Mouse (Mus musculus) gastrocnemius, postnatal 10 days (tissue): ENCODE data around the gene Rasgef1c. TPM values are rescaled to one million over a fixed set of nuclear protein-coding genes. Genes with fewer than 3 reads are reported as not detected.

Source experiments
- DNase-seq: peaks from one replicate; pipeline ENCODE4 v3.0.0; 2021; ENCODE audit warnings: mixed read lengths
- total RNA-seq, 2 experiments: library from RNA; stranded (reverse); gene quantifications; 2 replicates each; pipeline ENCODE4 v1.2.3; 2021

The Rasgef1c gene
- total RNA-seq, 2 experiments from 2014 or later, result 1.5 to 1.7 TPM

DNA sequence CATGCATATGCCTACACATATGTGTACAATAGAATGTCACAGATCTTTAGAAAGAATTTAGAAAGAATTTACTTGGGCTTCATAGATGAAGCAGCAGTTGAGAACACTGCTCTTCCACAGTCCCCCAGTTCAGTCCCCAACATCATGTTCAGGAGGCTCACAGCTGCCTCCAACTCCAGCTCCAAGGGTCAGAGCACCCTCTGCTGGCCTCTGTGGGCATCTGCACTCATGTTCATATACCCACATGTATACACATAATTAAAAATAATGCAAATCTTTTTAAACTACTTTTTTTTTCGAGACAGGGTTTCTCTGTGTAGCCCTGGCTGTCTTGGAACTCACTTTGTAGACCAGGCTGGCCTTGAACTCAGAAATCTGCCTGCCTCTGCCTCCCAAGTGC lies 73.0 kb downstream of the Rasgef1c start:
- no peak for DNase-seq

DNA sequence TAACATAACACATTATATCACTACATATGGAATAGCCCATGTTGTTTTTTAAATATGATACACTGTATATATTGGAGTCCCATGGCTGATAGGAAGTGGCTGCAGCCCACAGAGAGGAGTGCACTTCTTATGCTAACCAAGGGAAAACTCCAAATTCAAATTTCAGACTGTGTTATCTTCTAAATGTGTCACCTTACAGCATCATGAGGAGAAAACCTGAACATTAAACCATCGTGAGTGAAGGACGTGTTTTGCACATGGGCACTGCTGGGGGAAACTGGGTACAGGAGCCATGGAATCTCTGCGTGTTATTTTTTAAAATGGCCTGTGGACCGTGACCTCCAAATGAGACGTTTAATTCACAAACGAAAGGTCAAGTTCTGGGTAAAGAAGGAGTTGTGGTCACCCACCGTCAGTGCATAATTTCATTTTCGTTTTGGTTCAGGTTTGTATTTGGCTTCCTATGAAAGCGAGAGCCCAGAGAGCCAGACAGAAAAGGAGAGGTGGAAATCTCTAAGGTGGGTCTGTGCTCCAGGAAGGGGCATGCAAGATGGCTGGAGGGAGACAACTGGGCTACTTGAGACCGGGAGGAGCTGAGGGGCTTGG lies 76.4 kb downstream of the Rasgef1c start:
- DNase-seq, result no peak

DNA sequence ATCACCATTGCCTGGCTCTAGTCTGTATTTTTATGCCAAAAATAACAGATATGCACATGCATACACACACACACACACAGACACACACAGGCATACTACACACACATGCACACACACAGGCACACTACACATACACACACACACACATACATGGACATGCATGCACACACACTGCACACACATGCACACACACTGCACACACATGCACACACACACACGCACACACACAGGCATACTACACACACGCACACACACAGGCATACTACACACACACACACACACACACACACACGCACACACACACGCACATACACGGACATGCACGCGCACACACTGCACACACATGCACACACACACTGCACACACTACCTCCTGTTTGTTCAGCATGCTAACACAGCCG lies 77.3 kb downstream of the Rasgef1c start:
- no peak for DNase-seq

- no peak for DNase-seq
These were observed 79.1 kb downstream of the Rasgef1c start for GRCm38 (mm10) chr11:49980681-49981235.

- no peak for DNase-seq
These were observed 79.8 kb downstream of the Rasgef1c start for GRCm38 (mm10) chr11:49981321-49981963.

- no peak for DNase-seq
These were observed 80.5 kb downstream of the Rasgef1c start for GRCm38 (mm10) chr11:49982094-49982493.

GRCm38 (mm10) chr11:49982881-49983280 lies 81.2 kb downstream of the Rasgef1c start:
- DNase-seq, result no peak

- DNase-seq, result no peak
These were observed 82.4 kb downstream of the Rasgef1c start for GRCm38 (mm10) chr11:49983875-49984552.

DNA sequence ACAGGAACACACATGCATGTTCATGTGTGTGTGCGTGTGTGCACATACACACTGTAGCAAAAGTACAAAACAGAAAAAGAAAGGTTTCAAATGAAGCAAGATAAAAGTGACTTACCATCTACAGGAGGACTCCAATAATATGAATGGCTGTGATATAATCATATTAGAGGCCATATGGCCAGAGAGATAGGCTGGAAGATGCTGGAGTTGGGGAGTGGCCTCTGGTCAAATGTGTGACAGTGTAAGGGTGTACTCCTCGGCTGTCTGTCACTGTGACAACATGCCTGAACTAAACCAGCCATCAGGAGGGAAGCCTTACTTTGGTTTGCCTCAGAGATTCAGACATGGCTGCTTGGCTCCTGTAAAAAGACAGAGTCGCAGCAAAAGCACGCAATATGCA lies 83.4 kb downstream of the Rasgef1c start:
- DNase-seq, result no peak

GRCm38 (mm10) chr11:49986277-49987036 lies 84.8 kb downstream of the Rasgef1c start:
- DNase-seq, result peak; percentile 69

- no peak for DNase-seq
These were observed 92.9 kb downstream of the Rasgef1c start for GRCm38 (mm10) chr11:49994536-49994935.

GRCm38 (mm10) chr11:49996398-49996797 lies 94.8 kb downstream of the Rasgef1c start:
- no peak for DNase-seq

GRCm38 (mm10) chr11:49997321-49997720 lies 95.7 kb downstream of the Rasgef1c start:
- no peak for DNase-seq

GRCm38 (mm10) chr11:50002853-50003252 lies 101.2 kb downstream of the Rasgef1c start:
- DNase-seq, result no peak

DNA sequence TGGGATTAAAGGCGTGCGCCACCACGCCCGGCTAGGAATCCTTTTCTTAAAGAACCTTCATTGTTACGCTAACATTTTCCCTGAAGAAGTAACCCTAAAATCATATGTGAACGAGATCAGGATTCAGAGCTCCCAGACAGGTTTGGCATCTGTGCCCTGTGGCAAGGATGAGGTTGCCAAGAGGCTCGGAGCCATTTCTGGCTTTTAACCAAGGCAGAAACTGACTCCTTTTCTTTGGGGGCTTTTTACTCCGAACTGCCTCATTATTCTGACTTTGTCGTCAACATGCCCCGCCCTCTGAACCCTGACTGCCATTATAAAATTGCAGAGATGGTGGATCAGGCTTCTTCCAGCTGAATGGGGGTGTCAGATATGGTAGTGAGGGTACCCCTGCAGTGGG lies 106.1 kb downstream of the Rasgef1c start:
- no peak for DNase-seq

GRCm38 (mm10) chr11:50008231-50008630 lies 106.6 kb downstream of the Rasgef1c start:
- no peak for DNase-seq

GRCm38 (mm10) chr11:50013016-50013415 lies 111.4 kb downstream of the Rasgef1c start:
- no peak for DNase-seq

GRCm38 (mm10) chr11:50016503-50016902 lies 114.9 kb downstream of the Rasgef1c start:
- no peak for DNase-seq

DNA sequence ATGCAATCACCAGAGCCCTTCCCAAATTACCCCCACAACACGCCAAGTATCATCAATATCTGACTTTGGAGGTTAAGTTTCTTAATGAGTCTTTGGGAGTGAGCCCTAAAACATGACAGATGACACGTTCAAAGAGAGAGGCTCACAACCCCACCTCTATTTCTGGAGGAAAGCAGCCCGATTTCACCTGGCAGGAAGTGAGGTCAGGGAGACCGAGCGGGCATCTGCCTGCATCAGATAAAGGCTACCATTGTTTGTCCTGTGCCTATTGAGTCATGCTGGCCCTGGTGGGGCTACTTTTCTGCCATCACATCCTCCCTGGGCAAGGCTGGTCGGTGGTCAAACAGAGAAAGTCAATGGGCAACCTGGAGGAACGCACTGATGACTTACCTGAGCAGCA lies 115.9 kb downstream of the Rasgef1c start:
- no peak for DNase-seq

GRCm38 (mm10) chr11:50018848-50019247 lies 117.2 kb downstream of the Rasgef1c start:
- no peak for DNase-seq

GRCm38 (mm10) chr11:50022085-50022484 lies 120.5 kb downstream of the Rasgef1c start:
- DNase-seq, result no peak

DNA sequence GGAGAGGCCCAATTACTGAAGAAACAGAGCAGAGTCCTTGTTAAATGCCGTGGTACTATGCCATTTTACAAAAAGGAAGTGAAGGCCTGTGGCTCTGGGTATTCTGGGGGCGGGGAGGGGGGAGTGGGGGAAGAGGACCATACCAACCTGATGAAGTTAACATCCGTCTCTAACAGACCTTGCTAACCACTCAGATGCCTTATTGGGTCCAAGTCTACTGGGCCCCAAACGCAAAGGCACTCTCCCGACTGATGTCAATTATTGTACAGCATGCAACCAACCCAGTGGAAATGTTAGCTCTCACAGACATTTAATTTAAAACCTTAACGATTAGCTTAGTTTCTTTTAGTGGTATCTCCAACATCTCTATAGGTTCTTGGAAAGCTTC lies 122.8 kb downstream of the Rasgef1c start:
- DNase-seq, result no peak
